Mouse (Mus musculus) lung, postnatal 10 days (tissue): ENCODE data around the gene Kank2.
"Not testable (repeated sequence)": the region's sequence is repeated elsewhere in the genome, so short reads cannot be mapped to it uniquely, and the experiment has no call there.

ENCODE experiments used
- DNase-seq: peaks from one replicate; pipeline ENCODE4 v3.0.0; 2021

Kank2 gene

DNA sequence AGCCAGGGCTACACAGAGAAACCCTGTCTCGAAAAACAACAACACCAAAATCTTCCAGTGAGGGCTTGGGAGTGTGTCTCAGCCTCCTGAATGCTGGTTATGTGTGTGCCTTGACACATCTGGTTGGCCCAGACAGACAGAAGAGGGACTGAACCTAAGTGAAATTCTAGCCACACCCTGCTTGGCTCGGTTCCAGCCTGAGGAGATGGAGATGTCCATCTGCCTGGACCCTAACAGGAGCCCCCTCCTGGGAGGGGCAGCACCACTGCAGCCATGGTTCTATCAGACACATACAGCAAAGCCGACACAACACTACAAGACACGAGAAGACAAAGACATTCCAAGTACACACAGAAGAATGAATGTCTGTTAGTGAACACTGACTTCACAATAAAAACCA lies 19.6 kb upstream of the Kank2 start:
- DNase-seq: no peak

- no peak for DNase-seq
Measured at GRCm38 (mm10) chr9:21816716-21817305, 18.3 kb upstream of the Kank2 start.

DNA sequence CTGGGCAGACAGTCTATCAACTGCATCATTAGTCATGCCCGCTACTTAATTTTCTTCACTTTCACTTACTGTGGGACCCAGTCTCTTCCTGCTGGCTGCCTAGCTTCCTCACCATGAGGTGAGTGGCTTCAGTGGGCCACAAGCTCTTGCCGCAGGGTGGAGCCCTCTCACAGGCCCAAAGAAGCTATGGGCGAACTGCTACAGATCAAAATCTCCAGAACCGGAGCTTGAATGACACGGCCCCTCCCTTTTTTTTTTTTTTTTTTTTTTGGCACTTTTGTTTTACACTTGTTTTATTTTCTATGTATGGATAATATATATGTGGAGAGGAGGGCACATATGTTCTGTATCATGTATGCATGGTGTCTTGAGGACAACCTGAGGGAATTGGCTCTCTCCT lies 12.6 kb upstream of the Kank2 start:
- no peak for DNase-seq

GRCm38 (mm10) chr9:21808561-21808960 lies 10.0 kb upstream of the Kank2 start:
- DNase-seq: peak; percentile 40

DNA sequence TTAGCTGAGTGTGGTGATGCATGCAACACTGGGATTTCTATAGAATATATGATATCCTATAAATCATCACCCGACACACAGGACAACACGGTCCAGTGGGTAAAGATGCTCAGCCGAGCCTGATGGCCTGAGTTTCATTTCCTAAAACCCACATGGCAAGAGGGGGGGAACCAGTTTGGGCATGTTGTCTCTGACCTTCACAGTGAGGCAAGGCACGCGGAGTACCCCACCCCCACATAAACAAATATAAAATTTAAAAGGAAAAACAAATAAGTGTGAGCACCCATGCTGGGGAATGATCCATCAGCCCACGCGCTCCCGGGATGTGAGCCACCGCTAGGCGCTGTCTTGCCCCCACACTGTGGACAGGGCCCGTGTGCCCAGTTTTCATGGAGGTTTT lies 8.4 kb upstream of the Kank2 start:
- DNase-seq: no peak

DNA sequence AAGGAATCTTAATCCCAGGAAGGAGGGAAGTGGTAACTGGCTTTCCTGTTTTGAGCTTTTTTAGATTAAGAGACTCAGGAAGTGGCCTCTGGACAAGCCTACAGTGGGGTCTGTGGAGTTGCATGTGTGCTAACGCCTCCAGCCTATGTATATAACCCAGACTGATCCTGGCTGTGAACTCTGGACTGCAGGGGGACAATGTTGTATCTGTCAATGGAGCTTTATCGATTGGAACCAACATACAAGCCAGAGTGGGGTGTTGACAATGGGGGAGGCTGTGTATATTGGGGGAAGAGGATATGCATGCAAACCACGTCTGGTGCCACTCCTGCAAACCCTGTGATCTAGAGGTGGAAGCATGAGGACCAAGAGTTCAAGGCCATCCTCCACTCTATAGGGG lies 7.8 kb upstream of the Kank2 start:
- DNase-seq: no peak

DNA sequence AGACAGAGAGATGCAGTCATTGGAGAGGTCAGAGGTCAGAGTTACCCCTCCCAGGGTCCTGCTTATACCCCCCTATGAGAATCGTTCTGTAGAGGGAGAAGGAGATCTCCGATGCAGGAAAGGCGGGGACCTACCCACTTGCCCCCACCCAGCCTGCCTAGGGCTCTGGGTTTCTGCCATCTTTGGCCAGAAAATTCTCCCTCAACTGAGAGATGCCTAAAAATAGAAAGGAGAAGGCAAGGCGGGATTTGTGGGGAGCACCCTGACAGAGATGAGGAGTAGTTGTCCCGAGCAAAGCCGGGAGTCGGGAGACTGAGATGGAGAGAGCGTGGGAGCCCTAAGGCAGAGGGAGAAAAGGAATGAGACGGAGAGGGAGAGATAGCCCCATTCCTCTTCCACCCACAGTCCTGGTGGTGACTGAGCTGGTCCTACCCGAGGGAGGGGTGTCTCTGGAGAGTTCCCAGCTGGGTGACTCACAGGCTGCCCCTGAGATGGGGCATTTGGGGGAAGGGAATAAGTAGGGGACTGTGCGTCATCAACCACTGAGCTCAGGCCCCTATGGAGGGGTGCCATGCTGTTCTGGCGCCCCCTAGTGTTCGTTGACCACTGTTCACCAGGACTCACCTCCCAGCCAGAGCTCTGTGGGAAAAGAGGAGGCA lies 5.6 kb upstream of the Kank2 start:
- DNase-seq: peak; percentile 95

- DNase-seq: no peak
Measured at GRCm38 (mm10) chr9:21801591-21801990, 3.0 kb upstream of the Kank2 start.

GRCm38 (mm10) chr9:21801121-21801520 lies 2.6 kb upstream of the Kank2 start:
- no peak for DNase-seq

GRCm38 (mm10) chr9:21799010-21799350 lies 436 bp upstream of the Kank2 start:
- no peak for DNase-seq

- DNase-seq: peak; percentile 83
Measured at GRCm38 (mm10) chr9:21797921-21798344, 611 bp downstream of the Kank2 start.

- no peak for DNase-seq
Measured at GRCm38 (mm10) chr9:21796919-21797318, 1.6 kb downstream of the Kank2 start.

- peak; percentile 54 for DNase-seq
Measured at GRCm38 (mm10) chr9:21796259-21796658, 2.3 kb downstream of the Kank2 start.

- no peak for DNase-seq
Measured at GRCm38 (mm10) chr9:21795579-21795978, 3.0 kb downstream of the Kank2 start.

DNA sequence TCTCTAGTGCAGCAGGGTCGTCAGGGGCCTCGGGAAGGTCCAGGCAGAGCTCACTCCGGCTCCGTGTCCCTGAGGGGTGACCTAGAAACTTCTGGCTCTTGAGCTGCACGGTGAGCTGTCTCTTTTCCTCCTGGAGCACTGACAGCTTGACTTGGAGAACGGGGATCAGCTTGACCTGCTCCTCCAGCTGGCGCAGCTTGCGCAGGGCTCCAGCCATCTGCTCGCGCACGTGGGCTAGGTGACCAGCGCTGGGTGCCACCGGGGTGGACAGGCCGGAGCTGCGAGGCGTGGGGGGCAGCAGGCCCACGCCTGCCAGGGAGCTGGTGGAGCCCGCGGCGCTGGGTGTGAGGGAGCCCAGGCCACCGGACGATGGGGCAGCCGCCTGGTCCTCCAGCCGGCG lies 3.6 kb downstream of the Kank2 start:
- no peak for DNase-seq

- DNase-seq: no peak
Measured at GRCm38 (mm10) chr9:21794344-21794834, 4.2 kb downstream of the Kank2 start.

- not testable (repeated sequence) for DNase-seq
Measured at GRCm38 (mm10) chr9:21793507-21793906, 5.0 kb downstream of the Kank2 start.

DNA sequence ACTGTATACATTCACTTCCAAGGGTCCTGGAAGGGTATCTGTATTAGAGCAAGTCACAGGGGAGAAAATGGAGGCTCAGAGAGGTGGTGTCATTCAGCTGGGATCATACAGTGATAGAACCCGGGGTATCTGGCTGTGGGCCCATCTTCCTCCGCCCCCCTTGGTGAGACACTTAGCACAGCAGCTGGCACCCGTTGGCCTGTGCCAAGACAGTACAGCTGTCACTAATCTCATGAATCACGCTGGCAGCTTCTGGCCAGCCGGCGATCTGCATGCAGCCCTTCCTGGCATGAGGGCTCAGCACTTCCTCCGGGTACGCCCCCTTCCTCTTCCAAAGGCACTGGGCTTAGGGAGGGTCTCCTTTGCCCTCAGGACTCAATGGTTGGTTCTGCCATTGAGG lies 5.9 kb downstream of the Kank2 start:
- peak; percentile 87 for DNase-seq

DNA sequence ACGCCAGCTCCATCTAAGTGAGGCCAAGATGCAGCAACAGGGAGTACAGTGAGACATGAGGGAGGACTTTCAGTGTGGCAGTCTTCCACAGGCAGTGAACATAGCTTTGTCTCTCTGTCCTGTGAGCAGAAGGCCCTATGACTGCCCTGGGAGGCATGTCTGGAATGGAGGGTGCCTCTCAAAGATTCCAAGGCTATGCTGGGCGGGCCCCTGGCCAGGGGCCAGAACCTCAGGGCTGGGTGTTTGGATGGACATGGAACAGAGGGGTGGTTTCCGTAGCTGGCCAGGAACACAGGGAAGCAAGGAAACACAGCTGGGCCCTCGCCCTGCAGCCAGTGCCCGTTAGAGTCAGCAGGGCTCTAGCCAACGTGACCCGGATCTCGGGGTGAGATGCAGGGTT lies 6.7 kb downstream of the Kank2 start:
- DNase-seq: peak; percentile 91

- DNase-seq: no peak
Measured at GRCm38 (mm10) chr9:21788234-21788633, 10.3 kb downstream of the Kank2 start.

DNA sequence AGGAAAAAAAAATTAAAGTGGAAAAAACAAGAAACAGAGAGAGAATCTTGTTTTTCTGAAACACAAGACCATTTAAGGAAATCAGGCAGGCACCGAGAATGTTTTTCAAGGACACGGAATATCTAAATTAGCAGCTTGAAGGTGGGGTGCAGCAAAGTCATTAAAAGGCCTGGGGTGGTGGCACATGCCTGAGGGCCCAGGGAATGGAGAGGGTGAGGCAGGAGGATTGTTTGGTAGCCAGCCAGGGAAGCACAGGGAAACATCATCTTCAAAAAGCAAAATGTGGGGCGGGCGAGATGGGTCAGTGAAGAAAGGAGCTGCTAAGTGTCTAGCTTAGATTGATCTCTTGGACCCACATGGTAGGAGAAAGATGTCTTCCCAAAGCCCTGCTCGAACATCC lies 10.9 kb downstream of the Kank2 start:
- no peak for DNase-seq

- DNase-seq: peak; percentile 84
Measured at GRCm38 (mm10) chr9:21786906-21787305, 11.6 kb downstream of the Kank2 start.

GRCm38 (mm10) chr9:21786309-21786708 lies 12.2 kb downstream of the Kank2 start:
- not testable (repeated sequence) for DNase-seq

DNA sequence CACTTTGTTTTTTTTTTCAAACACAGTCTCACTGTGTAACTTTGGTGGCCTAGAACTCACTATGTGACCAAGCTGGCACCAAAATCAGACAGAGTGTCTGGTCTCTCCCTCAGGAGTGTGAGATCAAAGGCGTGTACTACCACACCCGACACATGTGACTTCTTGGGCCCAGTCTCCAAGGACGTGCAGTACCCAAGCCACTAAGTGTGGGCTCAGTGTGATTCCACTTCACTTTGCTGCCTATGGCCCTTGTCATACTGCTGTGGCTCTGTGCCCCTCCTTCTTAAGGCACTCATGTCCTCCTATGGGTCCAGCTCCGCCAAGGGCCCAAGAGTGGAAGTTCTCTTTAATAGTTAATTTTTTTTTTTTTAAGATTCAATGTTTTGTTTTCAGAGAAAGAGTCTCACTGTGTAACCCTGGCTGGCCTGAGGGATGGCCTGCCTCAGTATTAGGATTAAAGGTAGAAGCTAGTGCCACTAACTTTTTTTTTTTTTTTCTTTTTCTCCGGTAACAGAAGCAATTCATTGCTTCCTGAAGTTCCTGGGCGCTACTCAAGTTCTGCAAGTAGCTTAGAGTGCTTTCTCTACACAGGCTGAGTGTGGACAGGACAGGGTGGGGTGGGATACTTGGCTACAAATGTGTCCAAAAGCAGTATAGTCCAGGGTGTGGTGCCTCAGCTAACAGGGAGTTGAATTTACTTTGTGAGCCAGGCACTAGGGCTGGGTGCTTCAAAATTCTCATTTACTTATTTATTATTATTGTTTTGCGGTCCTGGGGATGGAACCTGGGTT lies 13.8 kb downstream of the Kank2 start:
- peak; percentile 62 for DNase-seq
